Mouse (Mus musculus) cerebellum, adult 8-10 months (tissue): ENCODE results near the gene Trap1a.
"Not testable (repeated sequence)": the region's sequence is repeated elsewhere in the genome, so short reads cannot be mapped to it uniquely, and the experiment has no call there.

Source experiments
- DNase-seq: peaks from one replicate; pipeline ENCODE4 v3.0.0; 2022

Trap1a gene

GRCm38 (mm10) chrX:139333263-139333994 lies at the start of gene Trap1a:
TSS of gene Trap1a (plus strand) at chrX:139333683.
- DNase-seq = no peak

DNA sequence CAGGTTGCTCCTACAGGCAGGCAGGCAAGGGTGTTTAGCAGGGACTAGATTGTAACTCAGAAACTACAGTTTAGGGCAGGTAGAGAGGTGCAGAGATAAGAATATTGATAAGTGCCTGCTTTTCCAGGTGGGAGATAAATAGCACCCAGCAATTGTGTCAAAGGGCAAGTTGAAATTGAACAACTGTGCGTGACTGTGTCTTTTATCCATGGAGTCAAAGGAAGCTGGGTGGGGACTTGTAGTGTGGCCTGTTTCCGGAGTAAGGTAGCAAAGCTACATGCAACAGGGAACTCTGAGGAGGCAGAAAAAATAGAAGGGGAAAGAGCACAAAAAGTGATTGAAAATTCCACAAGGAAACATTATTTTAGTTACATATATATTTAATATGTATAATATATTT lies 40.4 kb upstream of the Trap1a start:
- no peak for DNase-seq

DNA sequence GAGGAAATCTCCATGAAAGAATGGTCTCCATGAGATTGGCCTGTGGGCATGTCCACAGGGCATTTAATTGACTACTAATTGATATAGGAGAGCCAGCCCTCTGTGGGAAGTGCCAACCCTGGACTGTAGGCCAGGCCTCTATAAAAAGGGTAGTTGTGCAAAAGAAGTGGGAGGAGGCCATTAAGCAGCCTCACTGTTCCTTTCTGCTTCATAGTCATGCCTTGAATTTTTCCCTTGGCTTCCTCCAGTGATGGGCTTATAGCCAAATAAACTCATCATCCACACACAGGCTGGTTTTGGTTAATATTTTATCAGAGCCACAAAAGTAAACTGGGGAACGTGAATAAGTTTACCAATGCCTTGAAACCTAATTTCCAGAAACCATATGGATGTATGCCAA lies 38.2 kb upstream of the Trap1a start:
- DNase-seq = no peak

DNA sequence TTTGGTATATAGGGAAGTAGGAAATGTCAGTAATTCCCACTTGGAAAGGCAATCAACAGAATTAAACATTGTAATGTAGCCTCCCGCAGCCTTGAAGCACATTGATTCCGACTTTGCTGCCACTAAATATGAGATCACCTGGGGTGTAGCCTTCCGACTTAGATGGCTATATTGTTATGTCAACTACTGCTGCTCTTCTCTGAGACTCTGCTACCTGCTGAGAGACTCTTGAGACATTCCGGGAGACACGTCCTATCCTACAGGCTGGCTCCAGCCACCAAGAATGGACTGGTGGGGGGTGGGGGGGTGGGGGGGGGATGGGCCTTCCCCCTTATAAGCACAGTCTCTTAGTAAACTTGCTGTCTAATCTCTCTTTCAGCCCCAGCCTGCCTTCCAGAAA lies 16.1 kb upstream of the Trap1a start:
- not testable (repeated sequence) for DNase-seq

DNA sequence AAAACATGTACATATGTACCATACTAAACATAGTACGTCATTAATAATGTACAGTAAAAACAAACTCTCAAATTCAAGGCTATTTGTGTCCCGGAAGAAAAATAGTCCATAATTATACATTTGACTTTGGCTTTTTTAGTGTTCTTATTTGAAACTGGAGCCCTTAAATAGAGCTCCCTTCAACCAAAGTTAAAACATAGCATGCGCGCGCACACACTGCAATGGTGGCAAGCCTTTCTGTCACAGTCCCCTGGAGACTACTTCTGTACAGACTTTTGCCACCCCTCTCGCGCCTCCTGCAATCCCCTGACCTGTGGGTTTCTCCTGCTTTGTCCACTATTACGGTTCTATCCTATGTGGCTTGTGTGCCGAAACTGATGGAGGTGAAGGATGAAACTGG lies 900 bp upstream of the Trap1a start:
- DNase-seq = no peak

DNA sequence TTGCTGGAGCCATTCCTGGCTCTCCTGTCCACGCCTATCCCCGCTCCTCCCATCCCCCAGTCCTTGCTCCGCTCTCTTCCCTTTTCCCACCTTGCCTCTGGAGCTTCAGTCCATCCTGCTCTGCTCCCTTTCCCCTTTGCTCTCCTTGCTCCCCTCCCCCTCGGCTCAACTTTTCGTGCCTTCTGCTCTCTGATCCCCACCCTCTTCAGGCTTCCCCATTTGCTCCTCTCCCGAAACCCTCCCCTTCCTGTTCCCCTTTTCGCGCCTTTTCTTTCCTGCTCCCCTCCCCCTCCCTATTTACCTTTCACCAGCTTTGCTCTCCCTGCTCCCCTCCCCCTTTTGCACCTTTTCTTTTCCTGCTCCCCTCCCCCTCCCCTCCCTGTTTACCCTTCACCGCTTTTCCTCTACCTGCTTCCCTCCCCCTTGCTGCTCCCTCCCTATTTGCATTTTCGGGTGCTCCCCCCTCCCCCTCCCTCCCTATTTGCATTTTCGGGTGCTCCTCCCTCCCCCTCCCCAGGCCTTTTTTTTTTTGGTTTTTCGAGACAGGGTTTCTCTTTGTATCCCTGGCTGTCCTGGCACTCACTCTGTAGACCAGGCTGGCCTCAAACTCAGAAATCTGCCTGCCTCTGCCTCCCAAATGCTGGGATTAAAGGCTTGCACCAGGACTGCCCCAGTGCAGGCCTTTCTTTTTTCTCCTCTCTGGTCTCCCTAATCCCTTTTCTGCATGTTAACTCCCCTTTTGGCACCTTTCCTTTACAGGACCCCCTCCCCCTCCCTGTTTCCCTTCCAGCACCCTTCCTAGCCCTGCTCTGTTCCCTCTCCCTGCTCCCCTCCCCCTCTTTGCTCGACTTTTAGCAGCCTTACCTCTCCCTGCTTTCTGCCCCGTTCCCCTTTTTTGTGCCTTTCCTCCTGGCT lies 1.3 kb downstream of the Trap1a start:
- DNase-seq = no peak

DNA sequence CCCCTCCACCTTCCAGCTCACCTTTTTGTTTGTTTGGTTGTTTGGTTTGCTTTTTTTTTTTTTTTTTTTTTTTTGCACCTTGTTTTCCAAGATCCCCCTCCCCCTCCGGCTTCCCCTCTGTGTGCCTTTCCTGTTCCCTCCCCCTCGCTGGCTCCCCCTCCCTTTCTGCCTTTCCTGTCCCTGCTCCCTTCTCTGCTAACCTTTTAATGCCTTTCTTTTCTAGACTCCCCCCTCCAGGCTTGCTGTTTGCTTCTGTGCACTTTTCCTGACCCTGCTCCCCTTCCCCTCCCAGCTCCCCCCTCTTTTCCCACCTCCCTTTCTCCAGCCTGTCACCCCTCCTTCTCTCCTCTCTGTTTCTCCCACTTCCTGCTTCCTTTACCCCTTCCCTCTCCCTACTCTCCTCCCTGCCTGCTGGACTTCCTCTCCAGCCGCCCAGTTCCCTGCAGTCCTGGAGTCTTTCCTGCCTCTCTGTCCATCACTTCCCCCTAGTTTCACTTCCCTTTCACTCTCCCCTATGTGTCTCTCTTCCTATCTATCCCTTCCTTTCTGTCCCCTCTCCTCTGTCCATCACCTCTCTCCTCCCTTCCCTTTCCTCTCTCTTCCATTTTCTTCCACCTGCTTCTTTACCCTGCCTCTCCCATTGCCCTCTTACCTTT lies 2.1 kb downstream of the Trap1a start:
- no peak for DNase-seq

DNA sequence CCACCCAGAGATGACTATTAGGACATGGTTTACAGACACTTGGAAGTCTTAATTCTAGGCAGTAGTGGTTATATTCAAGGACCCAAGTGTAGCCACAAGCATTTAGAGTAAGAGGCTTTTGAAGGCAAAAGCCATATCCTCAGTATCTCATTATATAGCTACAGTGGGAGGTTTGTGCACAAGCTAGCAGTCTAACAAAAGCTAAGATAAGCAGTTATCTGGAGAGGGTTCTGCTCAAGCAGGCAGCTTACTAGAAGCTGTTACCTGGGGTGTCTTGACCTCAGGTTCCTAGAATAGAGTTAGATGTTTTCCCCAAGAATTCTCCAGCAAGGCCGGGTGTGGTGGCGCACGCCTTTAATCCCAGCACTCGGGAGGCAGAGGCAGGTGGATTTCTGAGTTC lies 6.1 kb downstream of the Trap1a start:
- no peak for DNase-seq

GRCm38 (mm10) chrX:139341185-139341584 lies 7.7 kb downstream of the Trap1a start:
- no peak for DNase-seq

GRCm38 (mm10) chrX:139352192-139352772 lies 18.8 kb downstream of the Trap1a start:
- no peak for DNase-seq

GRCm38 (mm10) chrX:139357639-139358260 lies 24.3 kb downstream of the Trap1a start:
- no peak for DNase-seq

- no peak for DNase-seq
These were observed 24.9 kb downstream of the Trap1a start for GRCm38 (mm10) chrX:139358361-139358760.

DNA sequence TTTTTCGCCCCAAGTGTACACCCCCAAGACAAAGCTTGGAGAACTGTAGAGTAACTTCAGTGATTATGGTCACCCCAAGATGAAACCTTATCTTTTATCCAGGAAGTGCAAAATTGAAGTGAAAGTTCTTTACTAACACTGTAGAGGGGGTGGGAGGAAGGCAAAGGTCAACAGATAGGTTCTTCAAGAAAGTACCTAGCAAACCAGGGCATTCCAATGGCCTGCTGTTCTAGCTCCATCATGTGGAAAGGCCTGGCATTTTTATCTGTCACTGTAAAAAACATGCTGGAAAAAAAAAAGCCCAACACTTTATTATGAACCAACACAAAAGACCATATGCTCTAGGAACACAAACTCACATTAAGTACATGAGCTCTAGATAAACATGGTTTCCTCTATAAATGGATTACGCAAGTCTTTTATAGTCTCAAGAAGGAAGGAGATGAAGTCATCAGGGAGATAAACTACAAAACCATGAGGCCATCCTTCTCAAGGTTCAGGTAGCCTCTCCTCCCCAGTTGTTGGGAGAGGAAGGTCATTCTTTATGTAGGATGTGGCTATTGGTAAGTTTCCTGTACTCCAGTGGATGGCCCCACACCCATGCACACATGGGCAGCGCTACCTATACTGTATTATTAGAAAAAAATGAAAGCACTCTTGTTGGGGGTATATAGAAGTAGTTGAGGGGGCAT lies 33.5 kb downstream of the Trap1a start:
- no peak for DNase-seq

GRCm38 (mm10) chrX:139367529-139367908 lies 34.0 kb downstream of the Trap1a start:
- no peak for DNase-seq

DNA sequence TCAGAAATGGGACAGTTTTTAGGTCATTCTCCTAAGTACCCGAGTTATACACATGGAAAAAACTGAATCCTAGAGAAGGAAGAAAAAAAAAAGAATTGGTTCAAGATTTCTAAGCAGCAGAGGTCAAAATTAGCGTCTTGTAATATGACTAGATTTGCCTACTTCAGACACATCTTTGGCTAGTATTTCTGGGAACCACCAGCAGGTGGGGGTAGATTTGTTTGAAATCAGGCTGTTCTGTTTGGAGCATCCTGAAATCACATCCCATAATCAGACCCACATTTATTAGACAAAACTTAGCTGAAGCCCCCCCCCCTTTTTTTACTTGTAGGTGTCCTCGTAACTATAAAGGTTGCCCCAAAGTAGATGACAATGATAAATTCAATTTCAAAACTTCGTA lies 35.6 kb downstream of the Trap1a start:
- no peak for DNase-seq

- DNase-seq = no peak
These were observed 39.2 kb downstream of the Trap1a start for GRCm38 (mm10) chrX:139372665-139373064.
